Mouse (Mus musculus) hindbrain, embryonic 16.5 days (tissue): ENCODE results near the gene Tmbim1. TPM values are rescaled to one million over a fixed set of nuclear protein-coding genes. Genes with fewer than 3 reads are reported as not detected.

Experiments used
- ATAC-seq: fragments of 200-750 bp; cut with Nextera tagmentation; 2 replicates; pipeline ENCODE4 v1.8.0; 2017; ENCODE audit warnings: moderate TSS enrichment, moderate library complexity
- H3K27ac ChIP-seq: fragments of 300-500 bp; sonication (generic); 2 replicates; pipeline ENCODE4 v1.5.1; 2014; ENCODE audit warnings: low read depth, mild to moderate bottlenecking, control low read depth, low read length, moderate library complexity
- H3K27me3 ChIP-seq: fragments of 300-500 bp; sonication (generic); replicated peaks from 2 replicates; pipeline ENCODE4 v1.6.1; 2014; ENCODE audit warnings: low read length; ENCODE audit not compliant: control insufficient read depth, insufficient read depth
- H3K36me3 ChIP-seq: fragments of 300-500 bp; sonication (generic); 2 replicates; pipeline ENCODE4 v1.6.1; 2014; ENCODE audit warnings: mild to moderate bottlenecking, low read length, moderate library complexity, mixed read lengths; ENCODE audit not compliant: control insufficient read depth, insufficient read depth
- H3K4me1 ChIP-seq: fragments of 300-500 bp; sonication (generic); 2 replicates; pipeline ENCODE4 v1.6.1; 2014; ENCODE audit warnings: low read depth, low read length; ENCODE audit not compliant: control insufficient read depth, insufficient read depth
- H3K4me2 ChIP-seq: fragments of 300-500 bp; sonication (generic); 2 replicates; pipeline ENCODE4 v1.6.1; 2014; ENCODE audit warnings: mild to moderate bottlenecking, low read length, control low read depth, moderate library complexity
- H3K4me3 ChIP-seq: fragments of 300-500 bp; sonication (generic); 2 replicates; pipeline ENCODE4 v1.5.1; 2014; ENCODE audit warnings: mild to moderate bottlenecking, low read length, control low read depth, moderate library complexity
- H3K9ac ChIP-seq: fragments of 300-500 bp; sonication (generic); 2 replicates; pipeline ENCODE4 v1.6.1; 2014; ENCODE audit warnings: low read depth, mild to moderate bottlenecking, control low read depth, low read length, moderate library complexity
- H3K9me3 ChIP-seq: fragments of 300-500 bp; sonication (generic); 2 replicates; pipeline ENCODE4 v1.6.1; 2014; ENCODE audit warnings: mild to moderate bottlenecking, low read length, moderate library complexity; ENCODE audit not compliant: control insufficient read depth
- WGBS: fragments of 180-500 bp; shearing (Covaris S2); extraction: QIAGEN DNeasy Blood & Tissue Kit; methylation state at CpG from one replicate; pipeline ENCODE4 v1.1.7; 2014; 5-methylcytosine and 5-hydroxymethylcytosine counted together
- polyA plus RNA-seq: library from polyadenylated mRNA; unstranded; fragments of >200 nt; fragmentation: Nextera tagmentation; extraction: Ambion mirVana; gene quantifications from 2 replicates; pipeline ENCODE4 v1.2.1, GENCODE M21; 2015

Gene Tmbim1
- polyA plus RNA-seq, 1 experiment from 2014 or later = 11.7 TPM

GRCm38 (mm10) chr1:74340361-74340764 lies 34.9 kb upstream of the Tmbim1 start:
- H3K36me3 ChIP-seq = no peaks in the 10 kb centered on the region

DNA sequence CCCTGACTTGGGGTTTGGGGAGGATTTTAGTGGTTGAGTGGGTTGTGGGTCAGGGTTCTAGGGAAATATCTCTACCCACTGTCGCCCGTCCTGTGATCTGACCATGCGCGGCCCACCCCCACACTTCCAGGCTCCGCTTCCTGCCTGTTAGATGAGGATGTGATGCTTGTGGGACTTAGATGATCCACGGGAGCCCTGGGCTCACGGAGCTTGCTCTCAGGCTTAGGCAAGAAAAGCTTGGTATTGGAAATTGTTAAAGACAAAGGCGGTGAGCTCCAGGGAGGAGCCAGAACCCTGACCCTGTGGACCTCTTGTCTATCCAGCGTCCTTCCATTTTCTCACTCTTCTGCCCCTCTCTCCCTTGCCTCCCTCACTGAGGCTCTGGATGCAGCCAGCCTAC lies 34.5 kb upstream of the Tmbim1 start:
- no peak overlapping the region for H3K4me2 ChIP-seq
- H3K9ac ChIP-seq = no peak overlapping the region
- H3K4me1 ChIP-seq = peaks cover 3% of the 10 kb centered on the region; the same call in 1 of the 2 replicates
- H3K27me3 ChIP-seq = no peaks in the 10 kb centered on the region
- 89% methylated on average over 9 of the region's 9 CpGs for WGBS
- no peak overlapping the region for H3K4me3 ChIP-seq
- ATAC-seq = no peak
- no peak overlapping the region for H3K27ac ChIP-seq
- H3K36me3 ChIP-seq = no peaks in the 10 kb centered on the region
- H3K9me3 ChIP-seq = no peaks in the 10 kb centered on the region

More at GRCm38 (mm10) chr1:74340361-74340764, 34.9 kb upstream of the Tmbim1 start:
- peaks cover 3% of the 10 kb centered on the region; the same call in 1 of the 2 replicates for H3K4me1 ChIP-seq
- no peak overlapping the region for H3K27ac ChIP-seq
- no peaks in the 10 kb centered on the region for H3K9me3 ChIP-seq
- no peak overlapping the region for H3K4me3 ChIP-seq
- no peak overlapping the region for H3K9ac ChIP-seq
- H3K4me2 ChIP-seq = no peak overlapping the region
- peak; percentile 39; the same call in 1 of the 2 replicates for ATAC-seq
- 71% methylated on average over 6 of the region's 6 CpGs for WGBS
- no peaks in the 10 kb centered on the region for H3K27me3 ChIP-seq

DNA sequence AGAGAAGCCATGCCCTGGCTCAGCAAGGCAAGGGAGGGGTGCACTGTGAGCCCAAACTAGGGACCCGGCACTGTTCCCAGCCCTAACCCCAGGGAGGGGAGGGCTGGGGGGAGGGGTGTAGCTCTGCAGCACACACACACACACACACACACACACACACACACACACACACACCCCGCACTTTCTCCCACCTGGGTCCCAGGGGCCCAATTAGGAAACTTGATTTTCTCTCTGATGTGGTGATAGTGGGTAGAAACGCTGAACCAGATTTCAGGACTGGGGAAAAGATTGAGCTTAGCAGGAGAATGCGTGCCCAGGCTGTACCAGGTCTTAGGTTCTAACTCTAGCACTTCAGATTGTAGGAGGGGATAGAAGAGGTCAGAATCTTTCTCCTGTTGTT lies 33.2 kb upstream of the Tmbim1 start:
- H3K27me3 ChIP-seq = no peaks in the 10 kb centered on the region
- H3K4me3 ChIP-seq = no peak overlapping the region
- no peaks in the 10 kb centered on the region for H3K9me3 ChIP-seq
- no peaks in the 10 kb centered on the region for H3K36me3 ChIP-seq
- no peak for ATAC-seq
- 83% methylated on average over 4 of the region's 4 CpGs for WGBS
- H3K4me2 ChIP-seq = no peak overlapping the region
- H3K4me1 ChIP-seq = peaks cover 3% of the 10 kb centered on the region
- H3K9ac ChIP-seq = no peak overlapping the region
- no peak overlapping the region for H3K27ac ChIP-seq

GRCm38 (mm10) chr1:74338013-74338412 lies 32.6 kb upstream of the Tmbim1 start:
- Histone ChIP-seq H3K27me3 (no peaks in the 10 kb centered on the region), H3K9me3 (no peaks in the 10 kb centered on the region), H3K36me3 (no peaks in the 10 kb centered on the region), H3K4me3 (no peak overlapping the region), H3K4me2 (no peak overlapping the region), H3K9ac (no peak overlapping the region), H3K4me1 (peaks cover 9% of the 10 kb centered on the region), H3K27ac (no peak overlapping the region)
- no peak for ATAC-seq
- WGBS = 89% methylated on average over 5 of the region's 5 CpGs

GRCm38 (mm10) chr1:74337241-74337771 lies 31.9 kb upstream of the Tmbim1 start:
- no peaks in the 10 kb centered on the region for H3K27me3 ChIP-seq
- H3K4me1 ChIP-seq = peaks cover 8% of the 10 kb centered on the region
- 0 out of 2 replicates have a peak overlapping the region, but pooled peaks have one; percentile 5 for H3K9ac ChIP-seq
- no peak overlapping the region for H3K27ac ChIP-seq
- no peaks in the 10 kb centered on the region for H3K36me3 ChIP-seq
- H3K9me3 ChIP-seq = no peaks in the 10 kb centered on the region
- no peak for ATAC-seq
- H3K4me3 ChIP-seq = no peak overlapping the region
- WGBS = 66% methylated on average over 3 of the region's 3 CpGs
- no peak overlapping the region for H3K4me2 ChIP-seq

DNA sequence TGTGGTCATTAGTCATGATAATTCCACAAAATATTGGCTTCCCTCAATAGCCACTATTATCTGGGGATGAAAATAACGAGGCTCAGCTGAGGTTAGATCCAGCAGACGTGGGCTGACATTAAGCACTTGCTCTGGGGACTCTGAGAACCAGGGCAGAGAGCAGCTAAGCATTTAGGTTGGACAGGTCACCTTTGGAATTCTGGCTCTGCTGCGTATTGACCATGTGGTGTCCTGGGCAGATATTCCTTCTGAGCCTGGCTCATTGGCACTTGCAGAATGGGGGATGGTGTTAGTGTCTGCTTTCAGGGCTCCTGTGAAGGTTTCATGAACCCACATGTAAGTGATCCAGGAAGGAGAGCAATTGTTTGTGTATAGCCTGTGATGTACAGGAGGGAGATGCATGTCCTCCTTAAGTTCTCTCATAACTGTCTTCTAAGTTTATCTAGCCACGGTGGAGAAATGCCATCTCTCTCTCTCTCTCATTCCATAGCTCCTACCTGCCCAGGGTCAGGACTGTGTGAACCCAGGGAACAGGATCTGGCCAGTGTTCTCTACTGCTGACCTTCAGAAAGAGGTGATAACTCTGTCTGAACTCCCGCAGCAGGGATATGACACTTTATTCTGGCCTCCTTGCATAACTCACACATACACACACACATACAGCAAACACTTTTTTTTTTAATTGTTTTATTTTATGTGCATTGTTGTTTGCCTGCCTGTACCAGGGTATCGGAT lies 30.2 kb upstream of the Tmbim1 start:
- H3K27ac ChIP-seq = no peak overlapping the region
- no peak overlapping the region for H3K4me3 ChIP-seq
- no peak overlapping the region for H3K9ac ChIP-seq
- peaks cover 14% of the 10 kb centered on the region for H3K4me1 ChIP-seq
- no peak for ATAC-seq
- WGBS = 79% methylated on average over 6 of the region's 6 CpGs
- no peaks in the 10 kb centered on the region for H3K9me3 ChIP-seq
- H3K36me3 ChIP-seq = no peaks in the 10 kb centered on the region
- H3K4me2 ChIP-seq = no peak overlapping the region
- no peaks in the 10 kb centered on the region for H3K27me3 ChIP-seq

DNA sequence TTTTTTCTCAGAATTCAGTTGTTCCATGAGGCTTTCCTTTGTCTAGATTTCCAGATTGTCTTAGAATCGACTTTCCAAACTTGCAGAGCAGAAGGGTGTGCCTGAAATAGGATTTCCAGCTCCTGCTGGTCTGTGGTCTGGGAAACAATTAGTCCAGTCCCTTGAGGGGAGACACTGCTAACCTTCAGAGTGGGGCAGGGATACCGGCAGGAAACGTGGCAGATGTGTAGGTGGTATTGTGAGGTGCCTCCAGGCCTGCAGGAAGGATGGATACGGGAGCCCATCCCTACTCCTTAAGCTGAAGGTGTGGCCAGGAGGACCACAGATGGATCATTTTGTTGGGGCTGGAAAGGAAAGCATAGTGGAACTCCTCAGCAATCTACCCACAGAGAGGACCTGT lies 29.6 kb upstream of the Tmbim1 start:
- no peaks in the 10 kb centered on the region for H3K9me3 ChIP-seq
- H3K4me3 ChIP-seq = no peak overlapping the region
- 55% methylated on average over 4 of the region's 4 CpGs for WGBS
- H3K36me3 ChIP-seq = no peaks in the 10 kb centered on the region; the same call in 1 of the 2 replicates
- no peak overlapping the region for H3K27ac ChIP-seq
- no peak overlapping the region for H3K9ac ChIP-seq
- H3K27me3 ChIP-seq = no peaks in the 10 kb centered on the region
- peaks cover 15% of the 10 kb centered on the region for H3K4me1 ChIP-seq
- H3K4me2 ChIP-seq = no peak overlapping the region
- ATAC-seq = no peak

GRCm38 (mm10) chr1:74334607-74335006 lies 29.2 kb upstream of the Tmbim1 start:
- 71% methylated on average over 3 of the region's 3 CpGs for WGBS
- Histone ChIP-seq H3K27ac (no peak overlapping the region), H3K9ac (no peak overlapping the region), H3K4me3 (no peak overlapping the region), H3K4me1 (peaks cover 17% of the 10 kb centered on the region), H3K4me2 (no peak overlapping the region), H3K27me3 (no peaks in the 10 kb centered on the region), H3K36me3 (no peaks in the 10 kb centered on the region; the same call in 1 of the 2 replicates), H3K9me3 (no peaks in the 10 kb centered on the region)
- no peak for ATAC-seq

DNA sequence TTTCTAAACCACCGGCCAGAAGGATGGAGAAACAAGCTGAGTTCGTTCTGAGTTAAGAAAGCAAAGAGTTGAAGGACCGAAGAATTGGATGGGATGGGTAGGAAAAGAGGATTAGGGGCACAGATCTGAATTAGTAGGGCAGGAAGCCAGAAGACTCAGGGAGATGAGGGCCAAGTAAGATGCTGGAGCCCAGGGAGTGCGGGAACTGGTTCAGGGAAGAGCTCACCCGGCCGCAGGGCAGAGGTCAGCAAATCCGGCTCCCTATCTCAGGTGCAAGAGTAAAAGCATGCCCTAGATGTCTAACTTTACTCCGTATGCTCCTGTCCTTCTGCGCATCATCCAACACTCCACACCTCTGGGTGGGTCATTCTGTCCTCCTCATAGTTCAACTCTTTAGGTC lies 27.5 kb upstream of the Tmbim1 start:
- 4% methylated on average over 8 of the region's 9 CpGs for WGBS
- H3K4me3 ChIP-seq = peak overlapping the region; percentile 53
- peak; percentile 6 for ATAC-seq

More for the DNA sequence above, 27.5 kb upstream of the Tmbim1 start:
- Histone ChIP-seq H3K9me3 (no peaks in the 10 kb centered on the region), H3K27ac (peak overlapping the region; percentile 84), H3K36me3 (no peaks in the 10 kb centered on the region; the same call in 1 of the 2 replicates), H3K4me2 (peak overlapping the region; percentile 71), H3K27me3 (no peaks in the 10 kb centered on the region), H3K4me1 (peaks cover 17% of the 10 kb centered on the region), H3K9ac (peak overlapping the region; percentile 67)
